Comparison of ENCODE assay signal across 23 mouse cellular contexts in the genomic region with DNA sequence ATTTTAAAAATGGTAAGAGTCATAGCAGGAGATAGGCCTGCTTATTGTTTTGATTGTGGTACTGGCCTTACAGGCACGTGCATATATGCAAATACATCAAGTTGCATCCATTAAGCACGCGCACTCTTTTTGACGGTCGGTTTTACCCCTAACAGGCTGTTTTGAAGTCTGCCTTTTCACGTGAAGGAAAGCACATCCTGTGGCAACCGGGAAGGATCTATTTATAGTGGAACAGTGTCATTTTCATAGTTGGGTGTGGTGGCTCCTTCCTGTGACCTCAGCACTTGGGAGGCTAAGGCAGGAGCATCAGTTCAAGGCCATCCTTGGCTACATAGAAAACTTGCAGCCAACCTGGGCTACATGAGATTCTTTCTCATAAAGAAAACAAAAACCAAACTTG. TPM values are rescaled to one million over a fixed set of nuclear protein-coding genes. Genes with fewer than 3 reads are reported as not detected.
DNase-seq lines count a peak whose midpoint lies in the region; ATAC-seq and TF ChIP-seq lines count a peak whose summit lies in the region.
"Had no signal": no experiment of that assay in that cellular context is flagged by ENCODE, and none has a peak within 500 bp of the region (broad histone marks: within the 10 kb centered on the region; RNA-seq: fewer than 3 reads in every experiment).

No protein-coding gene starts in this region.

- dilution Hi-C loops in CH12.LX (cut with MboI; ENCODE audit: extremely low pct_ligation_motif_present, extremely low pct_unique_long_range_greater_than_20kb, low sequenced_read_pairs), result no loop called here

- no peak overlapping the region for H3K27ac ChIP-seq in CH12.LX (ENCODE audit: insufficient read depth, low read depth)
- no peak overlapping the region for H3K27ac ChIP-seq in hindbrain, postnatal 0 days

- no peaks in the 10 kb centered on the region for H3K79me2 ChIP-seq in CH12.LX (replicated peaks; ENCODE audit: control insufficient read depth, extremely low read depth, insufficient read depth, poor library complexity, severe bottlenecking)

- peak; percentile 16 for DNase-seq in heart, adult 11 months
- no peak for DNase-seq in heart, postnatal 4 days
- peak; percentile 53 for DNase-seq in CD4-positive helper T cell, adult 2 months (ENCODE audit: low read depth, low spot score)
- DNase-seq in CH12.LX (ENCODE audit: extremely low read depth), result no peak
- DNase-seq in induced T-regulatory cell, adult 2 months (ENCODE audit: low read depth), result peak; percentile 70
- DNase-seq in hindbrain, postnatal 0 days (ENCODE audit: low spot score), result no peak
- no peak for DNase-seq in spleen, postnatal 14 days (ENCODE audit: low spot score in 2 of 2)
- no peak for DNase-seq in lung, postnatal 14 days
- DNase-seq: adrenal gland, adult 2 months; adrenal gland, adult 8-10 months; adrenal gland, postnatal 10 days; adrenal gland, postnatal 14 days; adrenal gland, postnatal 25 days; adrenal gland, postnatal 36 days; B cell, adult 2 months; cerebellum, adult 11 months; cerebellum, adult 11-12 months; cerebellum, adult 18-20 months; cerebellum, adult 2 months had no signal

- no peak overlapping the region for H3K4me3 ChIP-seq in CH12.LX (replicated peaks in 1 of 3; ENCODE audit: low read depth in 2 of 3, low read length in 2 of 3, poor library complexity in 1 of 3)
- H3K4me3 ChIP-seq in hindbrain, postnatal 0 days (ENCODE audit: low read length), result no peak overlapping the region

- no peak for TF ChIP-seq EP300 in CH12.LX (IDR thresholded peaks at IDR 0.05; ENCODE audit: low read length)

- TF ChIP-seq CTCF in CH12.LX (conservative IDR thresholded peaks at IDR 0.05 in 1 of 2, IDR thresholded peaks at IDR 0.05 in 1 of 2; ENCODE audit: low read depth in 2 of 2, low read length in 2 of 2), result no peak
- no peak for TF ChIP-seq CTCF in hindbrain, postnatal 0 days (IDR thresholded peaks at IDR 0.05; ENCODE audit: low read depth)

- H3K27me3 ChIP-seq in CH12.LX (replicated peaks), result no peaks in the 10 kb centered on the region
- H3K27me3 ChIP-seq in hindbrain, postnatal 0 days (ENCODE audit: insufficient read depth, low read length), result no peaks in the 10 kb centered on the region
- H3K27me3 ChIP-seq: Patski had no signal

- H3K4me1 ChIP-seq in CH12.LX (ENCODE audit: control insufficient read depth in 1 of 2, insufficient read depth in 2 of 2), result no peaks in the 10 kb centered on the region
- H3K4me1 ChIP-seq in hindbrain, postnatal 0 days (ENCODE audit: insufficient read depth, low read length), result peaks cover 2% of the 10 kb centered on the region; the same call in 1 of the 2 replicates

- ATAC-seq in hindbrain, postnatal 0 days, result no peak
- ATAC-seq: activated CD4-positive, CD25-positive, alpha-beta regulatory T cell, adult 4 months; CD4-positive, CD25-positive, alpha-beta regulatory T cell, adult 4 months; Patski had no signal

- H3K4me2 ChIP-seq in CH12.LX (ENCODE audit: insufficient read depth, low read depth, poor library complexity, severe bottlenecking), result no peak overlapping the region
- no peak overlapping the region for H3K4me2 ChIP-seq in hindbrain, postnatal 0 days (ENCODE audit: low read depth, low read length)

- H3K36me3 ChIP-seq in CH12.LX (replicated peaks in 1 of 2; ENCODE audit: control insufficient read depth in 1 of 2, insufficient read depth in 1 of 2, low read length in 1 of 2), result no peaks in the 10 kb centered on the region
- no peaks in the 10 kb centered on the region for H3K36me3 ChIP-seq in hindbrain, postnatal 0 days (ENCODE audit: insufficient read depth, low read length)
- H3K36me3 ChIP-seq: G1E had no signal

- 74% methylated on average over 7 of the region's 7 CpGs for WGBS in hindbrain, postnatal 0 days

- no peak for TF ChIP-seq POLR2A in CH12.LX (IDR thresholded peaks at IDR 0.05; ENCODE audit: low read depth, low read length)

- H3K9me3 ChIP-seq in CH12.LX (replicated peaks; ENCODE audit: low read length), result peaks cover 5% of the 10 kb centered on the region
- H3K9me3 ChIP-seq in hindbrain, postnatal 0 days (ENCODE audit: low read length), result no peaks in the 10 kb centered on the region

- no peak for TF ChIP-seq RAD21 in CH12.LX (IDR thresholded peaks at IDR 0.05; ENCODE audit: low read depth, low read length)

- H3K9ac ChIP-seq in CH12.LX (ENCODE audit: insufficient read depth, low read depth), result no peak overlapping the region
- no peak overlapping the region for H3K9ac ChIP-seq in hindbrain, postnatal 0 days (replicated peaks; ENCODE audit: low read length)

- in situ Hi-C loops in CH12.LX (cut with MboI; ENCODE audit: low pct_ligation_motif_present, low pct_unique_long_range_greater_than_20kb, low sequenced_read_pairs), result loop anchor here (5.0 kb wide), 1 partner anchor 96 kb away; no protein-coding TSS in a partner anchor

TF ChIP-seq in CH12.LX, 34 proteins besides CTCF, POLR2A, EP300 and RAD21:
- TF ChIP-seq CHD1 (IDR thresholded peaks at IDR 0.05; ENCODE audit: low read depth, low read length) (no peak), MYC (IDR thresholded peaks at IDR 0.05; ENCODE audit: low read depth, low read length) (no peak), BHLHE40 (IDR thresholded peaks at IDR 0.05; ENCODE audit: low read depth, low read length) (peak; percentile 46; the same call in 1 of the 2 replicates), ZC3H11A (IDR thresholded peaks at IDR 0.05; ENCODE audit: low read depth, low read length) (no peak)

RNA-seq across cellular contexts. Expression of a gene that starts 13.1 kb away (rescaled TPM):
- 10 to 100 TPM; 17.2 to 18.7 TPM for total RNA-seq in heart, postnatal 4 days (2021)
- total RNA-seq in CH12.LX (2012; rRNA removed), result 7.0 TPM in 2 replicates
- 1.5 TPM in 2 replicates for total RNA-seq in CH12.LX (2014; rRNA removed)
- polyA plus RNA-seq in CH12.LX (2012; ENCODE audit: insufficient read length, low read depth), result 4.0 and 5.0 TPM in 2 replicates
- total RNA-seq in hindbrain, postnatal 0 days (2014; rRNA removed), result 45.3 and 53.6 TPM in 2 replicates
- polyA plus RNA-seq in hindbrain, postnatal 0 days (2015; fragmentation: Nextera tagmentation; extraction: Ambion mirVana), result 82.5 and 83.7 TPM in 2 replicates

Comparison
In these comparisons a context has a peak if more than half of its experiments do, and no peak if none do; other contexts are left out.
1. DNase-seq: peak in heart, adult 11 months (single experiment), CD4-positive helper T cell, adult 2 months (single experiment) and induced T-regulatory cell, adult 2 months (single experiment); none in heart, postnatal 4 days (single experiment), CH12.LX (single experiment), hindbrain, postnatal 0 days (single experiment), spleen, postnatal 14 days (0 of 2) and lung, postnatal 14 days (single experiment).